Mouse (Mus musculus): ENCODE measurements at regions not wholly inside any gene's neighbourhood (a gene's known extent, or its start where the extent isn't known, plus 50 kb on each side); places are given as distances from the start of the nearest gene placed in this dataset.

GRCm38 (mm10) chr6:6697418-6697979, 119.0 kb upstream of the Sem1 start:
- no peaks in the 10 kb centered on the region for H3K4me1 ChIP-seq (ENCODE audit: insufficient read depth)
- TF ChIP-seq CTCF (IDR thresholded peaks at IDR 0.05; ENCODE audit: low read depth): no peak
- DNase-seq (no peak), ATAC-seq (no peak)
- no peaks in the 10 kb centered on the region for H3K36me3 ChIP-seq (ENCODE audit: insufficient read depth)
- no peaks in the 10 kb centered on the region for H3K9me3 ChIP-seq (ENCODE audit: low read length)
- WGBS: 77% methylated on average over 10 of the region's 10 CpGs
- H3K9ac ChIP-seq: no peak overlapping the region
- no peaks in the 10 kb centered on the region for H3K27me3 ChIP-seq (ENCODE audit: insufficient read depth, low read length)
- H3K27ac ChIP-seq (ENCODE audit: low read depth, low read length): no peak overlapping the region
- H3K4me3 ChIP-seq (ENCODE audit: low read depth, low read length): no peak overlapping the region
- H3K4me2 ChIP-seq (ENCODE audit: low read depth): no peak overlapping the region

DNA sequence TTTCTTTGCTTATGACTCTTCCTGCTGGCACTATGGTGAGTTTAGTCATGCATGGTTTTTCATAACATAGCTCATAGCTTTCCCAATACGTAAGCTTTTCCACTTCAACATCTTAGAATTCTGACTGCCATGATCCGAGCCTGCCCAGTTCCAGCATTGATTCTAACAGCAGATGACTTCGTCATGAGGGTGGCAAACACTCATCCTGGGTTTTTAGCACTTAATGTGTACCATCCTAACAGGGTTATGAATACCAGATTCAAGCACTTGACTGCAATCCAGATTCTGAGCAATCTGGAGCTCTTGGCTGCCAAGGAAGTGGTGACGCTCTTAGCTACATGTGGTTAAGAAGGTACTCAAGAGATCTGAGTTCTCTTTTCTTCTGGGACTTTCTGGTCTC, 128.3 kb upstream of the Sem1 start:
- DNase-seq: no peak
- no peak overlapping the region for H3K9ac ChIP-seq
- TF ChIP-seq CTCF (IDR thresholded peaks at IDR 0.05; ENCODE audit: low read depth): no peak
- 0 out of 2 replicates have a peak, but pooled peaks have one; percentile 18 for ATAC-seq
- no peak overlapping the region for H3K4me3 ChIP-seq (ENCODE audit: low read depth, low read length)
- H3K27me3 ChIP-seq (ENCODE audit: insufficient read depth, low read length): no peaks in the 10 kb centered on the region
- H3K27ac ChIP-seq (ENCODE audit: low read depth, low read length): no peak overlapping the region
- H3K4me2 ChIP-seq (ENCODE audit: low read depth): no peak overlapping the region
- no peaks in the 10 kb centered on the region for H3K9me3 ChIP-seq (ENCODE audit: low read length)
- no peaks in the 10 kb centered on the region for H3K36me3 ChIP-seq (ENCODE audit: insufficient read depth)
- H3K4me1 ChIP-seq (ENCODE audit: insufficient read depth): no peaks in the 10 kb centered on the region
- 71% methylated on average over 4 of the region's 4 CpGs for WGBS

DNA sequence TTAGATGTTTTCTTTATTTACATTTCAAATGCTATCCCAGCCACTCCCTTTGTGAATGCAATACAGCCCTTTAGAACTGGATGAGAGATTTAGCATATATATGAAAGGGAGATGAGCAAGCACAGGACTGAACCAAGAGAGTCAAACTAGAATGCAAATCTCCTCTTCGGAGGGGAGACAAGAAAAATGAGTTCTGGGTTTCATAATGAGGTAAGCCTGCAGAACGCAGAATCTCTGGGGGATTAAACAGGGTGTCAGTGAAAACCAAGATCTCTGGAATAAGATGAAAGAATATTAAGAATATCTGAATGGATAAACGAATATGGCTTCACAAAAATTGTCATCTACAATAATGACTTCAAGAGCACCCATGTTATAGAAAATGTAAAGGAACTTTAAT, 130.6 kb upstream of the Sem1 start:
- no peaks in the 10 kb centered on the region for H3K9me3 ChIP-seq (ENCODE audit: low read length)
- WGBS: 82% methylated on average over 3 of the region's 3 CpGs

DNA sequence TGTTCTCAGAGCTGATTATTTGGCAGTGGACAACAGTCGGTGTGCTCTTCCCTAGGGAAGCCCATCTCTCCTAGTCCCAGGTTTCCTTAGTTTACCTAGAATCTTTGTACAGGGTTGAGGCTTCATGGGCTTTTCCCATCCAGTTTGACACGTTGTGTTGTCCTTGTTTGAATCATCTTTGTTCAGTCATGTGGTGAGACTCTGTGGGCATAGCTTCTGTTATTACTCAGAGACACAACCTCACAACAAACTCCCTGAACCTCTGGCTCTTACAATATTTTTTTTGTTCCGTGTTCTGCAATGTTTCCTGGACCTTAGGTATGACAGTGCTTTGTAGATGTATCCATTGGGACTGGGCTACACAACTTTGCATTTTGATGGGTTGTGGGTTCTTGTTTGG, 132.9 kb upstream of the Dlx6 start:
- no peaks in the 10 kb centered on the region for H3K9me3 ChIP-seq (ENCODE audit: low read length)
- H3K27ac ChIP-seq (ENCODE audit: low read depth, low read length): no peak overlapping the region
- 91% methylated on average over 3 of the region's 3 CpGs for WGBS
- no peak overlapping the region for H3K9ac ChIP-seq
- no peak for DNase-seq
- no peak for TF ChIP-seq CTCF (IDR thresholded peaks at IDR 0.05; ENCODE audit: low read depth)
- H3K4me3 ChIP-seq (ENCODE audit: low read depth, low read length): no peak overlapping the region
- no peaks in the 10 kb centered on the region for H3K36me3 ChIP-seq (ENCODE audit: insufficient read depth)
- no peaks in the 10 kb centered on the region for H3K4me1 ChIP-seq (ENCODE audit: insufficient read depth)
- H3K4me2 ChIP-seq (ENCODE audit: low read depth): no peak overlapping the region
- ATAC-seq: no peak
- H3K27me3 ChIP-seq (ENCODE audit: insufficient read depth, low read length): no peaks in the 10 kb centered on the region

More for the DNA sequence above, 130.6 kb upstream of the Sem1 start:
- no peak overlapping the region for H3K9ac ChIP-seq
- no peak for ATAC-seq
- H3K36me3 ChIP-seq (ENCODE audit: insufficient read depth): no peaks in the 10 kb centered on the region
- no peak for DNase-seq
- no peak for TF ChIP-seq CTCF (IDR thresholded peaks at IDR 0.05; ENCODE audit: low read depth)
- H3K4me2 ChIP-seq (ENCODE audit: low read depth): no peak overlapping the region
- no peak overlapping the region for H3K27ac ChIP-seq (ENCODE audit: low read depth, low read length)
- no peak overlapping the region for H3K4me3 ChIP-seq (ENCODE audit: low read depth, low read length)
- H3K27me3 ChIP-seq (ENCODE audit: insufficient read depth, low read length): no peaks in the 10 kb centered on the region
- H3K4me1 ChIP-seq (ENCODE audit: insufficient read depth): no peaks in the 10 kb centered on the region

DNA sequence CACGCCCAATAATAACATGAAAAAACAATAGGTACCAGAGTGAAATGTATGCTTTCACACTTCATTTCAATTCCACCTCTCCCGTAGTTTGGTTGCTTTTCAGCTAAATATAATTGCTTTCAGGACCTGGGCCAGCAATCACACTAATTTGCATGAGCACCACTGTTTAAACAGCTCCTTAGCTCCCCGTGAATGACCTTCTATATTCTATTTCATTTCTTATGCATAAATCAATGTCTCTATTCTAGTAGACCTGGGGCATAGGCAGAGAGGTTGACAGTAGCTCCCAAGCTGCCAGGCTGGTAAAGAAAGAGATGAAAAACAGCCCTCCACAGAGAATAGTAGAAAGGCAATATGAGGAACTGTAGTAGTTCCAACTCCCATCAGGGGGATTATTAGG, 117.7 kb upstream of the Dlx6 start:
- Histone ChIP-seq H3K4me1 (ENCODE audit: insufficient read depth) (no peaks in the 10 kb centered on the region), H3K4me2 (ENCODE audit: low read depth) (no peak overlapping the region), H3K9ac (no peak overlapping the region), H3K27me3 (ENCODE audit: insufficient read depth, low read length) (no peaks in the 10 kb centered on the region), H3K36me3 (ENCODE audit: insufficient read depth) (no peaks in the 10 kb centered on the region), H3K9me3 (ENCODE audit: low read length) (no peaks in the 10 kb centered on the region), H3K27ac (ENCODE audit: low read depth, low read length) (no peak overlapping the region), H3K4me3 (ENCODE audit: low read depth, low read length) (no peak overlapping the region)
- no peak for TF ChIP-seq CTCF (IDR thresholded peaks at IDR 0.05; ENCODE audit: low read depth)
- 28% methylated on average over 3 of the region's 3 CpGs for WGBS
- ATAC-seq (no peak), DNase-seq (no peak)

GRCm38 (mm10) chr6:6779157-6779556, 84.0 kb upstream of the Dlx6 start:
- no peak for TF ChIP-seq CTCF (IDR thresholded peaks at IDR 0.05; ENCODE audit: low read depth)
- no peaks in the 10 kb centered on the region for H3K36me3 ChIP-seq (ENCODE audit: insufficient read depth)
- ATAC-seq: no peak
- no peaks in the 10 kb centered on the region for H3K9me3 ChIP-seq (ENCODE audit: low read length)
- no peak overlapping the region for H3K4me3 ChIP-seq (ENCODE audit: low read depth, low read length)
- no peak overlapping the region for H3K4me2 ChIP-seq (ENCODE audit: low read depth)
- H3K4me1 ChIP-seq (ENCODE audit: insufficient read depth): no peaks in the 10 kb centered on the region
- 77% methylated on average over 1 of the region's 1 CpGs for WGBS
- H3K27ac ChIP-seq (ENCODE audit: low read depth, low read length): no peak overlapping the region
- no peak overlapping the region for H3K9ac ChIP-seq
- no peaks in the 10 kb centered on the region for H3K27me3 ChIP-seq (ENCODE audit: insufficient read depth, low read length)
- no peak for DNase-seq

GRCm38 (mm10) chr6:6781556-6781955, 81.6 kb upstream of the Dlx6 start:
- no peak for TF ChIP-seq CTCF (IDR thresholded peaks at IDR 0.05; ENCODE audit: low read depth)

More at GRCm38 (mm10) chr6:6781556-6781955, 81.6 kb upstream of the Dlx6 start:
- 29% methylated on average over 3 of the region's 3 CpGs for WGBS
- no peak for ATAC-seq
- Histone ChIP-seq H3K27ac (ENCODE audit: low read depth, low read length) (no peak overlapping the region), H3K36me3 (ENCODE audit: insufficient read depth) (no peaks in the 10 kb centered on the region), H3K4me1 (ENCODE audit: insufficient read depth) (no peaks in the 10 kb centered on the region), H3K4me2 (ENCODE audit: low read depth) (no peak overlapping the region), H3K27me3 (ENCODE audit: insufficient read depth, low read length) (no peaks in the 10 kb centered on the region), H3K9ac (no peak overlapping the region), H3K9me3 (ENCODE audit: low read length) (no peaks in the 10 kb centered on the region), H3K4me3 (ENCODE audit: low read depth, low read length) (no peak overlapping the region)
- DNase-seq: no peak

Measured in forebrain, postnatal 0 days (tissue).